Mouse (Mus musculus): ENCODE data around the gene Gm17693.
"Not testable (repeated sequence)": the region's sequence is repeated elsewhere in the genome, so short reads cannot be mapped to it uniquely, and the experiment has no call there.

Gm17693 gene

DNA sequence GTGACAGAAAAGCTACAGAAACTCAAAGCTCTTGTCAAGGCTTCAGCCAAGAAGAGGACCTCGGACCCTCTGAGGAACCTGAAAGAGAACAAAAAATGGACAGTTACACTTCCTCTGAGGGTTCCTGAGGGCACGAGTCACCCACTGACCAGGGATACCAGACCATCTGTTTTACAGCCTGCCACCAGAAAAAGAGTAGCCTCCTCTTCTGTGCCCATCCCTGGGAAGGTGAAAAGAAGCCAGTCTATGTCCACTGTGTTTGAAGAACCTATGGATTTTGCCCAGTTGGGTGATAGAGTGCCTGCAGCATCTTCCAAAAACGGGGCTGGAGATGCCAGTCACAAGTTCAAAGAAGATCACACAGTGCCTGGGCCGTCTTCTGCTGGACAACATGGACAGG, at the start of gene Gm17693:
TSS of gene Gm17693 (plus strand) at position 301 of the 400 bp plus-strand sequence.
- DNase-seq: not testable (repeated sequence)
